Mouse (Mus musculus) lung, postnatal 0 days (tissue): ENCODE measurements around the gene Lin7a. TPM values are rescaled to one million over a fixed set of nuclear protein-coding genes. Genes with fewer than 3 reads are reported as not detected.

Experiments
- ATAC-seq: fragments of 200-750 bp; cut with Nextera tagmentation; 2 replicates; pipeline ENCODE4 v1.8.0; 2017; ENCODE audit warnings: moderate library complexity
- DNase-seq: peaks from one replicate; pipeline ENCODE4 v3.0.0-alpha.2; 2016; ENCODE audit warnings: low spot score
- H3K27ac ChIP-seq: fragments of 300-500 bp; sonication (generic); 2 replicates; pipeline ENCODE4 v1.5.1; 2014; ENCODE audit warnings: antibody characterized with exemption, mild to moderate bottlenecking, low read length, mixed read lengths
- H3K27me3 ChIP-seq: fragments of 300-500 bp; sonication (generic); replicated peaks from 2 replicates; pipeline ENCODE4 v1.6.1; 2014; ENCODE audit warnings: low read length, mixed read lengths; ENCODE audit not compliant: insufficient read depth
- H3K36me3 ChIP-seq: fragments of 300-500 bp; sonication (generic); 2 replicates; pipeline ENCODE4 v1.6.1; 2014; ENCODE audit warnings: low read length, mixed read lengths; ENCODE audit not compliant: insufficient read depth
- H3K4me1 ChIP-seq: fragments of 300-500 bp; sonication (generic); 2 replicates; pipeline ENCODE4 v1.6.1; 2014; ENCODE audit warnings: antibody characterized with exemption, low read depth, low read length, mixed read lengths; ENCODE audit not compliant: insufficient read depth
- H3K4me2 ChIP-seq: fragments of 300-500 bp; sonication (generic); replicated peaks from 2 replicates; pipeline ENCODE4 v1.6.1; 2014; ENCODE audit warnings: low read depth, mild to moderate bottlenecking, low read length, moderate library complexity, mixed read lengths
- H3K4me3 ChIP-seq: fragments of 300-500 bp; sonication (generic); 2 replicates; pipeline ENCODE4 v1.5.1; 2014; ENCODE audit warnings: low read depth, low read length
- H3K9ac ChIP-seq: fragments of 300-500 bp; sonication (generic); replicated peaks from 2 replicates; pipeline ENCODE4 v1.6.1; 2014; ENCODE audit warnings: low read depth, mild to moderate bottlenecking
- H3K9me3 ChIP-seq: fragments of 300-500 bp; sonication (generic); 2 replicates; pipeline ENCODE4 v1.6.1; 2016; ENCODE audit warnings: low read length, mixed read lengths
- CTCF ChIP-seq: IDR thresholded peaks from 2 replicates; pipeline ENCODE4 v1.5.1; 2016; ENCODE audit warnings: antibody characterized with exemption, mild to moderate bottlenecking
- EP300 ChIP-seq: IDR thresholded peaks from 2 replicates; pipeline ENCODE4 v1.6.1; 2016; ENCODE audit warnings: antibody characterized with exemption, mild to moderate bottlenecking, control low read depth
- WGBS: fragments of 180-500 bp; shearing (Covaris S2); extraction: QIAGEN DNeasy Blood & Tissue Kit; methylation state at CpG from one replicate; pipeline ENCODE4 v1.1.7; 2014; 5-methylcytosine and 5-hydroxymethylcytosine counted together
- polyA plus RNA-seq: library from polyadenylated mRNA; unstranded; fragments of >200 nt; fragmentation: Nextera tagmentation; extraction: Ambion mirVana; gene quantifications from 2 replicates; pipeline ENCODE4 v1.2.1, GENCODE M21; 2015

Gene Lin7a
- polyA plus RNA-seq, 1 experiment from 2014 or later, result 0.43 TPM

GRCm38 (mm10) chr10:107358443-107359040 is 87.1 kb downstream of the Lin7a start:
- 73% methylated on average over 6 of the region's 6 CpGs for WGBS
- no peaks in the 10 kb centered on the region for H3K4me1 ChIP-seq
- DNase-seq (no peak), ATAC-seq (no peak)
- no peaks in the 10 kb centered on the region for H3K9me3 ChIP-seq
- H3K4me3 ChIP-seq, result no peak overlapping the region
- TF ChIP-seq EP300, result no peak
- no peaks in the 10 kb centered on the region for H3K36me3 ChIP-seq
- H3K9ac ChIP-seq, result no peak overlapping the region
- H3K4me2 ChIP-seq, result no peak overlapping the region
- H3K27me3 ChIP-seq, result no peaks in the 10 kb centered on the region
- no peak overlapping the region for H3K27ac ChIP-seq

- H3K9ac ChIP-seq, result no peak overlapping the region
- H3K36me3 ChIP-seq, result no peaks in the 10 kb centered on the region
- DNase-seq, result no peak
- H3K4me2 ChIP-seq, result no peak overlapping the region
- no peak overlapping the region for H3K27ac ChIP-seq
- H3K27me3 ChIP-seq, result no peaks in the 10 kb centered on the region
- no peak overlapping the region for H3K4me3 ChIP-seq
- no peaks in the 10 kb centered on the region for H3K4me1 ChIP-seq
- TF ChIP-seq CTCF (no peak), EP300 (no peak)
- H3K9me3 ChIP-seq, result no peaks in the 10 kb centered on the region
- no peak for ATAC-seq
Observed at GRCm38 (mm10) chr10:107359296-107359695, 87.8 kb downstream of the Lin7a start.

GRCm38 (mm10) chr10:107361546-107361945 is 90.1 kb downstream of the Lin7a start:
- ATAC-seq, result no peak
- no peak overlapping the region for H3K4me2 ChIP-seq
- TF ChIP-seq CTCF (no peak), EP300 (no peak)
- no peak overlapping the region for H3K9ac ChIP-seq
- no peaks in the 10 kb centered on the region for H3K9me3 ChIP-seq
- no peaks in the 10 kb centered on the region for H3K27me3 ChIP-seq
- DNase-seq, result no peak
- H3K4me1 ChIP-seq, result no peaks in the 10 kb centered on the region
- no peak overlapping the region for H3K4me3 ChIP-seq
- no peaks in the 10 kb centered on the region for H3K36me3 ChIP-seq
- WGBS, result 44% methylated on average over 4 of the region's 4 CpGs
- H3K27ac ChIP-seq, result no peak overlapping the region

GRCm38 (mm10) chr10:107362026-107362425 is 90.5 kb downstream of the Lin7a start:
- 79% methylated on average over 2 of the region's 2 CpGs for WGBS
- ATAC-seq (no peak), DNase-seq (no peak)
- Histone ChIP-seq H3K9ac (no peak overlapping the region), H3K4me3 (no peak overlapping the region), H3K36me3 (no peaks in the 10 kb centered on the region), H3K9me3 (no peaks in the 10 kb centered on the region), H3K4me1 (no peaks in the 10 kb centered on the region), H3K27me3 (no peaks in the 10 kb centered on the region), H3K4me2 (no peak overlapping the region), H3K27ac (no peak overlapping the region)
- no peak for TF ChIP-seq CTCF
- TF ChIP-seq EP300, result no peak

- H3K9ac ChIP-seq, result no peak overlapping the region
- H3K27ac ChIP-seq, result no peak overlapping the region
- H3K9me3 ChIP-seq, result no peaks in the 10 kb centered on the region
- no peak for ATAC-seq
- H3K4me2 ChIP-seq, result 0 out of 2 replicates have a peak overlapping the region, but pooled peaks have one; percentile 0
- WGBS, result 62% methylated on average over 16 of the region's 16 CpGs
- no peak overlapping the region for H3K4me3 ChIP-seq
- no peak for DNase-seq
- H3K36me3 ChIP-seq, result no peaks in the 10 kb centered on the region
- no peaks in the 10 kb centered on the region for H3K27me3 ChIP-seq
- TF ChIP-seq EP300 (no peak), CTCF (no peak)
- H3K4me1 ChIP-seq, result no peaks in the 10 kb centered on the region
Observed at GRCm38 (mm10) chr10:107363049-107363816, 91.7 kb downstream of the Lin7a start.

- H3K36me3 ChIP-seq, result no peaks in the 10 kb centered on the region
- no peaks in the 10 kb centered on the region for H3K4me1 ChIP-seq
- H3K9me3 ChIP-seq, result no peaks in the 10 kb centered on the region
- DNase-seq (no peak), ATAC-seq (no peak)
- WGBS, result 28% methylated on average over 2 of the region's 2 CpGs
- no peak overlapping the region for H3K27ac ChIP-seq
- H3K4me3 ChIP-seq, result no peak overlapping the region
- TF ChIP-seq EP300, result no peak
- no peak for TF ChIP-seq CTCF
- no peaks in the 10 kb centered on the region for H3K27me3 ChIP-seq
- no peak overlapping the region for H3K4me2 ChIP-seq
- no peak overlapping the region for H3K9ac ChIP-seq
Observed at GRCm38 (mm10) chr10:107377218-107377617, 105.7 kb downstream of the Lin7a start.
